Mouse (Mus musculus): Measurements from ENCODE around the gene Lcmt1. TPM values are rescaled to one million over a fixed set of nuclear protein-coding genes. Genes with fewer than 3 reads are reported as not detected.

Gene Lcmt1
- total and polyA plus RNA-seq, 2 experiments from 2014 or later, result 93.1 to 122 TPM

- DNase-seq (no peak), ATAC-seq (no peak)
- no peaks in the 10 kb centered on the region for H3K4me1 ChIP-seq (ENCODE audit: insufficient read depth)
- H3K27ac ChIP-seq (ENCODE audit: low read depth, low read length), result no peak overlapping the region
- WGBS, result 89% methylated on average over 4 of the region's 4 CpGs
- H3K27me3 ChIP-seq (ENCODE audit: insufficient read depth, low read length), result no peaks in the 10 kb centered on the region
- no peak overlapping the region for H3K9ac ChIP-seq
- H3K36me3 ChIP-seq (ENCODE audit: insufficient read depth), result peaks cover 46% of the 10 kb centered on the region
- no peak overlapping the region for H3K4me3 ChIP-seq (ENCODE audit: low read depth, low read length)
- H3K9me3 ChIP-seq (ENCODE audit: low read length), result no peaks in the 10 kb centered on the region
- no peak for TF ChIP-seq CTCF (IDR thresholded peaks at IDR 0.05; ENCODE audit: low read depth)
- no peak overlapping the region for H3K4me2 ChIP-seq (ENCODE audit: low read depth)
Measured at GRCm38 (mm10) chr7:123416803-123417202, 47.2 kb downstream of the Lcmt1 start.

- no peak overlapping the region for H3K9ac ChIP-seq
- TF ChIP-seq CTCF (IDR thresholded peaks at IDR 0.05; ENCODE audit: low read depth), result no peak
- H3K9me3 ChIP-seq (ENCODE audit: low read length), result no peaks in the 10 kb centered on the region
- 83% methylated on average over 3 of the region's 3 CpGs for WGBS
- no peak overlapping the region for H3K27ac ChIP-seq (ENCODE audit: low read depth, low read length)
- no peaks in the 10 kb centered on the region for H3K4me1 ChIP-seq (ENCODE audit: insufficient read depth)
- no peak for ATAC-seq
- no peak overlapping the region for H3K4me3 ChIP-seq (ENCODE audit: low read depth, low read length)
- no peak for DNase-seq
- no peaks in the 10 kb centered on the region for H3K27me3 ChIP-seq (ENCODE audit: insufficient read depth, low read length)
- H3K4me2 ChIP-seq (ENCODE audit: low read depth), result no peak overlapping the region
- H3K36me3 ChIP-seq (ENCODE audit: insufficient read depth), result peaks cover 53% of the 10 kb centered on the region
Measured at GRCm38 (mm10) chr7:123417661-123418060, 48.1 kb downstream of the Lcmt1 start.

- Histone ChIP-seq H3K4me1 (ENCODE audit: insufficient read depth) (no peaks in the 10 kb centered on the region), H3K4me2 (ENCODE audit: low read depth) (no peak overlapping the region), H3K9me3 (ENCODE audit: low read length) (no peaks in the 10 kb centered on the region), H3K4me3 (ENCODE audit: low read depth, low read length) (no peak overlapping the region), H3K36me3 (ENCODE audit: insufficient read depth) (peaks cover 61% of the 10 kb centered on the region), H3K27me3 (ENCODE audit: insufficient read depth, low read length) (no peaks in the 10 kb centered on the region), H3K9ac (no peak overlapping the region), H3K27ac (ENCODE audit: low read depth, low read length) (no peak overlapping the region)
- ATAC-seq (no peak), DNase-seq (no peak)
- 93% methylated on average over 4 of the region's 4 CpGs for WGBS
- no peak for TF ChIP-seq CTCF (IDR thresholded peaks at IDR 0.05; ENCODE audit: low read depth)
Measured at GRCm38 (mm10) chr7:123419984-123420383, 50.4 kb downstream of the Lcmt1 start.

- 95% methylated on average over 3 of the region's 3 CpGs for WGBS
- Histone ChIP-seq H3K4me1 (ENCODE audit: insufficient read depth) (no peaks in the 10 kb centered on the region), H3K4me2 (ENCODE audit: low read depth) (no peak overlapping the region), H3K27me3 (ENCODE audit: insufficient read depth, low read length) (no peaks in the 10 kb centered on the region), H3K36me3 (ENCODE audit: insufficient read depth) (peaks cover 69% of the 10 kb centered on the region), H3K4me3 (ENCODE audit: low read depth, low read length) (no peak overlapping the region), H3K27ac (ENCODE audit: low read depth, low read length) (no peak overlapping the region), H3K9me3 (ENCODE audit: low read length) (no peaks in the 10 kb centered on the region), H3K9ac (no peak overlapping the region)
- no peak for DNase-seq
- TF ChIP-seq CTCF (IDR thresholded peaks at IDR 0.05; ENCODE audit: low read depth), result no peak
- no peak for ATAC-seq
Measured at GRCm38 (mm10) chr7:123421958-123422357, 52.4 kb downstream of the Lcmt1 start.

GRCm38 (mm10) chr7:123424281-123424680 lies 54.7 kb downstream of the Lcmt1 start:
- 93% methylated on average over 6 of the region's 6 CpGs for WGBS
- peaks cover 70% of the 10 kb centered on the region for H3K36me3 ChIP-seq (ENCODE audit: insufficient read depth)
- DNase-seq, result no peak

GRCm38 (mm10) chr7:123425134-123425757 lies 55.7 kb downstream of the Lcmt1 start:
- Histone ChIP-seq H3K27ac (ENCODE audit: low read depth, low read length) (no peak overlapping the region), H3K9me3 (ENCODE audit: low read length) (no peaks in the 10 kb centered on the region), H3K4me2 (ENCODE audit: low read depth) (no peak overlapping the region), H3K27me3 (ENCODE audit: insufficient read depth, low read length) (no peaks in the 10 kb centered on the region), H3K4me3 (ENCODE audit: low read depth, low read length) (no peak overlapping the region), H3K9ac (no peak overlapping the region), H3K36me3 (ENCODE audit: insufficient read depth) (peaks cover 70% of the 10 kb centered on the region), H3K4me1 (ENCODE audit: insufficient read depth) (no peaks in the 10 kb centered on the region)
- no peak for TF ChIP-seq CTCF (IDR thresholded peaks at IDR 0.05; ENCODE audit: low read depth)
- DNase-seq (no peak), ATAC-seq (no peak)
- 86% methylated on average over 6 of the region's 6 CpGs for WGBS

More at GRCm38 (mm10) chr7:123424281-123424680, 54.7 kb downstream of the Lcmt1 start:
- Histone ChIP-seq H3K9me3 (ENCODE audit: low read length) (no peaks in the 10 kb centered on the region), H3K4me3 (ENCODE audit: low read depth, low read length) (no peak overlapping the region), H3K27me3 (ENCODE audit: insufficient read depth, low read length) (no peaks in the 10 kb centered on the region), H3K4me1 (ENCODE audit: insufficient read depth) (no peaks in the 10 kb centered on the region), H3K4me2 (ENCODE audit: low read depth) (no peak overlapping the region), H3K27ac (ENCODE audit: low read depth, low read length) (no peak overlapping the region), H3K9ac (no peak overlapping the region)
- TF ChIP-seq CTCF (IDR thresholded peaks at IDR 0.05; ENCODE audit: low read depth), result no peak
- no peak for ATAC-seq

- DNase-seq, result no peak
- Histone ChIP-seq H3K36me3 (ENCODE audit: insufficient read depth) (peaks cover 48% of the 10 kb centered on the region), H3K27me3 (ENCODE audit: insufficient read depth, low read length) (no peaks in the 10 kb centered on the region), H3K4me2 (ENCODE audit: low read depth) (no peak overlapping the region), H3K9ac (no peak overlapping the region), H3K4me1 (ENCODE audit: insufficient read depth) (no peaks in the 10 kb centered on the region), H3K27ac (ENCODE audit: low read depth, low read length) (no peak overlapping the region), H3K4me3 (ENCODE audit: low read depth, low read length) (no peak overlapping the region), H3K9me3 (ENCODE audit: low read length) (no peaks in the 10 kb centered on the region)
- no peak for ATAC-seq
- WGBS, result 88% methylated on average over 8 of the region's 8 CpGs
- no peak for TF ChIP-seq CTCF (IDR thresholded peaks at IDR 0.05; ENCODE audit: low read depth)
Measured at GRCm38 (mm10) chr7:123429624-123430410, 60.2 kb downstream of the Lcmt1 start.
